Mouse (Mus musculus) mouse embryonic stem cell (cell line): ENCODE measurements around the gene Grn.

Source experiments
- in situ Hi-C, 2 experiments: fragments of 300-500 bp; cut with MboI; formaldehyde crosslinking; loops; 1 replicate in 1 of 2; 3 replicates in 1 of 2; pipeline ENCODE4 v1.14.3; 2019 to 2020; ENCODE audit warnings: low sequenced_read_pairs in 2 of 2, low pct_unique_long_range_greater_than_20kb in 1 of 2, mixed read lengths in 1 of 2; ENCODE audit not compliant: unreplicated experiment in 1 of 2

Grn gene

DNA sequence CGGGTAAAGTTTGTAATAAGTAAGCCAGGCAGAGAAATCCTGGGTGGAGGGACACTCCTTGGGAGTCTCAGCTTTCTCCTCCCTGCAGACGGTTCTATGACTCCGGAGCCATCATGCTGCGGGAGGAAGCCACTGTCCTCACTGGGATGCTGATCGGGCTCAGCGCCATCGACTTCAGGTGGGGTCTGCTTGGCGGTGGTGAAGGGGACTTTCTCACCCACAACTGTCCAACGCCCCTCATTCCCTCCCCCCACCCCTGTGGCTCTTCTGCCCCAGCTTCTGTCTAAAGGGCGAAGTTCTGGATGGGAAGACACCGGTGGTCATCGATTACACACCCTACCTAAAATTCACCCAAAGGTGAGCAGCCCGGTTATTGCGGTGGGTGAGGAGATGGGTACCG lies 31.0 kb upstream of the Grn start:
- in situ Hi-C loops, result no loop called here

DNA sequence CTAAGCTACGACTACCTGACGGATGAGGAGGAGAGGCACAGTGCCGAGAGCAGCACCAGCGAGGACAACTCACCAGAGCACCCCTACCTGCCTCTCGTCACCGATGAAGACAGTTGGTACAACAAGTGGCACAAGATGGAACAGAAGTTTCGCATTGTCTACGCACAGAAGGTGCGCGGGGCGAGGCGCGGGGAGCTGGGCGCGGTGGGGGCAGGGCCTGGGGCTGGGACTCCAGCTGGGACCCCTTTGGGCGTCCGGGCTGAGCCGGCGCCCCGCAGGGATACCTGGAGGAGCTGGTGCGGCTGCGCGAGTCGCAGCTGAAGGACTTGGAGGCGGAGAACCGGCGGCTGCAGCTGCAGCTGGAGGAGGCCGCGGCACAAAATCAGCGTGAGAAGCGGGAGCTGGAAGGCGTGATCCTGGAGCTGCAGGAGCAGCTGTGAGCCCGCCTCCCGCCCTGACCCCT lies 30.5 kb upstream of the Grn start:
- in situ Hi-C loops, result no loop called here

DNA sequence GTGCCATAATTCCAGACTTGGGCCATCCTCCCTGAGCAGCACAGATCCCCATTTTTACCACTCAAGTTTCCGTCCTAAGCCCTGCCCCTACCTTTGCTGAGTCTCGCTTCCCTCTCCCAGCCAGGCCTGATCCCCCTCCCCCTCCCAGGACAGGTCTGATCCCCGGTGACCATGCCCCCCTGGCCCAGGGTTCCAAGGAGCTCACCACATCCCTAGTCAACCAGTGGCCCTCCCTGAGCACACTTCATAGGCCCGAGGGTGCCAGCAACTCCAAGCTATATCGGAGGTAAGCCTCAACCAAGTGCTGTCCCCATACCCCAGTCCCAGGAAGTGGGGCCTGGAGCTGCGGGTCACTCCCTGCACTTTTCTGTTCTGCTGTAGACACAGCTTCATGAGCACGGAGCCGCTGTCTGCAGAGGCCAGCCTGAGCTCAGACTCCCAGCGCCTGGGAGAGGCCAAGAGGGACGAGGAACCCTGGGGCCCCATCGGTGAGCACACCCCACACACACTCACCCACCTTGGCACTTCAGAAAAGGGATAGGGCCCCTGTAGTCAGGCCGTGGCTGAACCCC lies 29.5 kb upstream of the Grn start:
- in situ Hi-C loops, result no loop called here

DNA sequence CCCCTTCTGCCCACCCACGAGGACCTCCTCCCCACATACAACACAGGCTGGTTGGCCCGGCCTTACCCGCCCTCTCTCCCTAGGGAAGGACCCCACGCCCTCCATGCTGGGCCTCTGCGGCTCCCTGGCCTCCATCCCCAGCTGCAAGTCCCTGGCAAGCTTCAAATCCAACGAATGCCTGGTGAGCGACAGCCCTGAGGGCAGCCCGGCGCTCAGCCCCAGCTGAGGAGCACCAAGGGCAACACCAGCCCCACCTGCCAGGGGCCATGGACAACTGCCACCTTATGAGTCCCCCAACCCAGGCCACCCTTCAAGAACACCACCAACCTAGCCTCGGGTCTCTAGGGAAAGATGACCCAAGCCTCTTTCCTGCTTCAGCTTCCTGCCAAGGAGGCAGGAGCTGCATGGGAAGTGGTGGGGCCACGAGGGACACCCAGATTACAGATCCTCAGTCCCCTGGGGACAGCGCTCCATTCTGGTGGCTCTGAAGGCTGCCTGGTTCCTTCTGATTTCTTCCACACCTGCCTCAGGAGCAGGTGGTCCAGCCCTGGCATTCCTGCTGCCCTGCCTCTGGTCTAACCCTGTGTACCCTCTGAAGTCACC lies 28.1 kb upstream of the Grn start:
- in situ Hi-C loops, result no loop called here

DNA sequence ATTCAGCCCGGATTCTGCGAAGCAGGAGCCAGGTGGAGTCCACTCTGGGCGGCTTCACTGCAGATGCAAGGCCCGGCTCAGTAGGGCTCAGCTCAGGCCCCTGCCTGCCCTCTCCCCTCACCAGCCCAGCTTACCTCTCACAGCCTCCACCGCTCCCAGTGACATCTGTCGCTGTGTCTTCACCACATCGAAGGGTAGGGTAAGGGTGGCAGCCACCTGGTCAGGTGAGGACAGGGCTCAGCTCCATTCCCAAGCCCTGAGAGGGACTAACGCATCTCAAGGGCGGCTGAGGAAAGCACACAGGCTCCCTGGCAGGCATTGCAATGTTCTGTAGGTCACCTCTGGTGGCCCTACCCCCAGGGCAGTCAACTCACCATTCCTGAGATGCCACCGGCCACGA lies 26.5 kb upstream of the Grn start:
- in situ Hi-C loops, result no loop called here

DNA sequence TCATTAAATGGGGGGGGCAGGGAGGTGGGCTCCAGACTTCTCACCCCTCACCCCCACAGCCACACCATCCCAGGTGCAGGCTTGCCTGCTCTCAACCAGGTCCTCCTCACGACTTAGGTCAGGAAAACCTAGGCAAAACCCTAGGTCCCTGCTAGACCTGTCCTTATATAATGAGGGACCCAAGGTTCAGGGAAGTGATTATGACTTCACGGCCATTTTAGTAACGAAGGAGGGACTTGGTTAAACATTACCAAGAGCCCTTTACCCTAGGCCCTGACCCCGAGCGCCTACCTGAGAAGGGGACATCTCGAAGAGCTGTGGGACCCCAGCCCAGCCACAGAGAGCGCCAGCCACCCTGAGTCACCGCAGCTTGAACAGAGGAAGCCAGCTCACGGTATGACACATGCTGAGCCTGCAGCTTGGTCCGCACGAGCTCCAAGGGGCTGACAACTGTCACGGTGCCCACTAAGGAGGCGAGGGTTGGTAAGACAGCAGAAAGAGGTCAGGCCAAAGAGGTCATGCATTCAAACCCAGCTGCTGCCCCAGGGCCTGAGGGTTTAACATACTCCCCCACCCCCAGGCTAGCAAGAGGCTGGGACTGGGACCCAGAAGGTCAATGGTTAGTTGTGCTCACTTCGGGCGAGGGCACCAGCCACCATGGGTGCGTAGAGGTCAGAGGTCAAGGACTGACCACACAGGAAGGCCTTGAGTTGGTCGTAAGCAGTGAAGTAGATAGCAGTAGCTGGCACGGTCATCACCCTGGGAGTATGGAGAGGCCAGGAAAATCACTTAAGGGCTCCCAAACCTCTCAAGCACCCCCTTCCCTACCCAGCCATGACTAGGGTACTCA lies 25.7 kb upstream of the Grn start:
- in situ Hi-C loops, result loop anchor here in 1 of 2 experiments (5.0 kb wide), 1 partner anchor 82 kb away; no protein-coding TSS in a partner anchor

DNA sequence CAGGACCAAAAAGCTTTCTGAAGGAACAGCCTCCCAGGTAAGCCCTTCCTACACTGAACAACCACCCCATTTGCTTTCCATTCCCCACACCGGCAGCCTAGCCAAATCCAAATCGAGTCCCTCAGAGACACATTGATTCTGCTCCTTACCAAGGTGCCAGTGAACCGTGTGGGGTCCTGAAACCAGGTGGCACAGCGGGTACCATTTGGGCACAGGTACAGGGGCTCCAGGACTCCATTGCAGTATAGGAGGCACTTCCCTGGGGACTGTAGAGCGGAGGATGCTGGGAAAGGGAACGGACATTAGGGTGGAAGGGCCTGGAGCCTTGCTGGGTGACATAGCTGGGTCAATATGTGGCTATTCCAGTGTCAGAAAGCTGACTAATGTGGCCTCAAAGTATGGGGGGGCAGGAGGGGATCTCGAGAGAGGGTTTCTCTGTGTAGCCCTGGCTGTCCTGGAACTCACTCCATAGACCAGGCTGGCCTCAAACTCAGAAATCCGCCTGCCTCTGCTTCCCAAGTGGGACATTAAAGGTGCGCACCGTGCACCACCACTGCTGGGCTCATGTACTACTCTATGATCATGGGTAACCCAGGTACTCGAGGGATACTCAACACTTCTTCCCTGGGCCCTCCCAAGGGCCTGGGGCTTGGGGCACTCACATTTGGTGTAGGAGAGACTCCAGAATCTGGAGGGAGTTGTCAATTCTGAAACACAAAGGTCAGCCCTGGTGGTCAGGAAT lies 24.4 kb upstream of the Grn start:
- in situ Hi-C loops, result loop anchor here in 1 of 2 experiments (5.0 kb wide), 1 partner anchor 83 kb away; no protein-coding TSS in a partner anchor

DNA sequence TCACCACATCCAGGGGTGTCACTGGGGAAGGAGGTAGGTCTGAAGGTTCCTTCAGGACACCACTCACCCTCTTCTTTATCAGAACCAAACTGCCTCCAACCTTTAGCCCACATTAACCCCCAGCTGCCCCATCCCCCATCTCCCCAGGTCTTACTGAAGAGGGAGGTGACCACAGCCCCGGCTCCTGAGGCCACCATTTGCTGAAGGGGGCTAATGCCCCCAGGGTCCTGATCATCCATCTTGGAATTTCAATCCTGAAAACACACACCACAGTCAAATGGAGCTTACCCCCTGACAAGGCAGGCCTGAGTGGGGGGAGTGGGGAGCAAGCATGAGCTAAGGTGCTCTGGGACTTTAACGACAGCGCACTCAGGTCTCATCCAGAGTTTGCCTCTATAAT lies 23.7 kb upstream of the Grn start:
- in situ Hi-C loops, result loop anchor here in 1 of 2 experiments (5.0 kb wide), 1 partner anchor 84 kb away; no protein-coding TSS in a partner anchor

DNA sequence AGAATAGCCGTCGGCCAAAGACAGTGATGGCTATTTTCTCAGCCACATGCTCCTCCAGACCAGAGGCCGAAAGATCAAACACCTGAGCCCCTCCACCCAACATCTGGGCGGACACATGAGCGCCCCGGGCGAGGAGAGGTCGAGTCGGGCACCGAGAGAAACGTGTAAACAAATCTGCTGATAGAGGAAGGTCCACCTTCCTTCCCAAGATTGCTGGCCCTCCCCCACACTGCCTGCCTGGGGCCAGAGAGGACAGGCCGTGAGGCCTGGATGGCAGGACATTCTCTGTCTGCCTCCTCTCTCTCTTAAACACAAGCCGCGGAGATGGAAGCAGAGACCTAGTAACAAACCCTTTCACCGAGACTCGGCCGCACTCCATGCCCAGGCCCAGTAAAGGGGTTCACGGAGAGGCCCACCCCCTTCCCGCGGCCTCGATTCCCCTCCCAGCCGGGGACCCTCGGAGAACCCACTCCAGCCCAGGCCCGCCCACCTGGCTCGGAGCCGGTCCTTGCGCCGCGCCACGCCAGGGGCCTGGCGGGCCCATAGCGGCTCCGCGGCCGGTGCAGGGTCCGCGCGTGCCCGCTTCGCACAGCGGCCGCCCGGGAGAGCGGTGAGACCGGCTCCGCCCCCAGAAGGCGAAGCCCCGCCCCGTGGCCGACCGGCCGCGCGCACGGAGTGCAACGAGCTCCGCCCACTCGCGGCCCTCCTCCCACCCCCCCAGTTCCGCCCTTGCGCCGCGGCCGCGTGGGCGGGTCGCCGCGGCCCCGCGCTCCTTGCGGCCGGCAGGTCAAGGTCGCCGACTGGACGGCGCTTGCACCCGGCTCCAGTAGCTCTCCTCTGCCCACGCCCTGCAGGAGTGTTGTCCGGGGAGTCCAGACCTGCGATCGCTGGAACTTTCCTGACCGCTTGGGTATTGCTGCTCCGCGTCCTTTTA lies 22.9 kb upstream of the Grn start:
- in situ Hi-C loops, result loop anchor here in 1 of 2 experiments (5.0 kb wide), 1 partner anchor 85 kb away; no protein-coding TSS in a partner anchor

DNA sequence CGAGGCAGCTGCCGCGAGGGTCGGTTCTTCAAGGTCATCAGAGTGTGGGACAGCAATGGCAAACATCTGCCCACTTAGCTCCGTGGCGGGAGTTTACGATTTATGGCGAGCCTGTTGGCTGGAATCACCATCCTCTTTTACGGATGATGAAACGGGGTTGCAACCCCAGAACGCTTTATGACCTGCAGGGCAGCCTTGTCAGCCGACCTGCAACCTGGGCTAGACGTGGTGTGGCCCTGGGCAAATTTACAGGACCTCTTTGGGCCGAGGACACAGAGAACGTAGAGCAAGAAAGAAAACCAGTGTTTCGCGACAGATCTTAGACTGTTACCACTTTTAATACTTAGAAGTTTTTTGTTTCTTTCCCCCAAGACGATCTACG lies 22.3 kb upstream of the Grn start, which contains the start of gene Slc25a39:
TSS of gene Slc25a39 (minus strand) at position 113 of the 382 bp plus-strand sequence.
- in situ Hi-C loops, result loop anchor here in 1 of 2 experiments (5.0 kb wide), 1 partner anchor 86 kb away; no protein-coding TSS in a partner anchor

DNA sequence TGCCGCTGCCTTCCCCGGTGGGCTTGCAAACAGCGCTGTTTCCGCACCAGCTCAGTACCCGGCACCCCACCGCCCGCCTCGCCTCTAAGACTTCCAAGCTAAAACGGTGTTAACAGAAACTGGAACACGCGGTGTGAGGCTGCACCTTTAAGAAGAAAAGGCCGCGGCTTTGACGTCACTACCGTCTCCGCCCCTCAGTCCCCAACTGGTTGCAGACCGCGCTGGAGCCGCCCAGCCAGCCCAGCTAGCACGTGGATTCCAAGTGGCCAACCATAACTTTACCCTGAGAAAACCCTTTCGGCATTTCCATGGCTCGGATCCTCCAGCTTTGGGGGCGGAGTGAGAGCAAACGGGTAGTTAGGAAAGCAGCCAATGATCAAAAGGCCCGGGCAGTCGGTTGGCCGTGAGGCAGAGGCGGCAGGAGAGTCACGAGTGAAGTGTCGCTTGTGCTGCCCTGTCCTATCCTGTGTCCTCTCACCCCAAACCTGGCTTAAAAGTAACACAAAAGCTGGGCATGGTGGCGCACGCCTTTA lies 21.7 kb upstream of the Grn start:
- in situ Hi-C loops, result loop anchor here in 1 of 2 experiments (5.0 kb wide), 1 partner anchor 86 kb away; no protein-coding TSS in a partner anchor

DNA sequence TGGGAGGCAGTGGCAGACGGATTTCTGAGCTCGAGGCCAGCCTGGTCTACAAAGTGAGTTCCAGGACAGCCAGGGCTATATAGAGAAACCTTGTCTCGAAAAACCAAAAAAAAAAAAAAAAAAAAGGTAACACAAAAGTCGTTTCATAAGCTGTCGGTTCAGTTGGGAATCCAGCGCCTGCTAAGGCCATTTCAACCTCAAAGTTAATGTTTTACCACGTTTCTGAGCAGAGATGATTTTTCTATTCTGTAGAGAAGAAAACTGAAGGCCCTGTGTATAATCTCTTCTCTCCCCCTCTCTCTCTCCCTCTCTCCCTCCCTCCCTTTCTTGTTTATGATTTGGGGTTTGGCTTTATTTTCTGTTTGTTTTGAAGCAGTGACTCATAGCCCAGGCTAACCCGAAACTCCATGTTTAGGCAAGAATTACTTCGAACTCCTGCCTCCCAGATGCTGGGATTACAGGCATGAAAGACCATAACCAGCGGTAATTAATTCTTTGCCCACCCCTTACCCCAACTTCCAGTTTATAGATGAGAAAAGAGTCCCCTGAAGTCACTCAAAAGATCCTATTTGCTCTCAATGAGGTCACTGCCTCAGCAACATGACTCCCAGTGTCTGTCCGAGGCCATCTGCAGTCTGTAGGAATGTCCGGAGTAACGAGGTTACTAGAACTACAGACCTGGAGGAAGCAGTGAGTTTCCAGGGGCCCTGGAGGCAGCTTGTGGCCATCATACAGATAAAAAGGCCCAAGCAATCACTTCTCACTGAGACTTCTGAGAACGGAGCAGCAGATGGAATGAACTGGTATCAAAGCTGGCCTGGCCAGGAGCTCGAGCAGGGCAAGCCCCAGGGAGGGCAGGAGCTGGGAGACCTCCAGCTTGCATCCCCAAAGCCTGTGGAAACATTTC lies 21.0 kb upstream of the Grn start:
- in situ Hi-C loops, result loop anchor here in 1 of 2 experiments (5.0 kb wide), 1 partner anchor 87 kb away; no protein-coding TSS in a partner anchor

DNA sequence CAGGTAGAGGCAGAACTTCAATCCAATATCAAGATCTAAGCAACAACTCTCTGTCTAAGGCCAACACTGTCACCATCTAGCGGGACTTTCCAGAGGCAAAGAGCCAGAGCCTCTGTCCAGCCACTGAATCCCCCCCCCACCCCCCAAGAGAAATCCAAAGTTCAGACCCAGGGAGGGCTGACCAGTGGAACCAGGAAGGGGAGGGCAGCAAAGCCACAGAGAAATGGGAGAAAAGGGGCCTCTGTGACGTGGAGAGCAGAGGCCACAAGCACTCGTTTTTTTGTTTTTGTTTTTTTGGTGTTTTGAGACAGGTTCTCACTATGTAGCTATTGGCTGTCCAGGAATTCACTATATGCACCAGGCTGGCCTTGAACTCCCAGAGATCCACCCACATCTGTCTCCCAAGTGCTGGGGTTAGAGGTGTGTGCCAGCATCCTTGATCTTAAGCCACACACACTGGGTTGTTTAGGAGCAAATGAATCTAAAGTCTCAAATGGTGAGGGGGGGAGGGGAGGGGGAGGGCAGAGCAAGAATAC lies 20.3 kb upstream of the Grn start:
- in situ Hi-C loops, result loop anchor here (5.0 kb wide), 3 partner anchors 88 to 118 kb away; no protein-coding TSS in a partner anchor

DNA sequence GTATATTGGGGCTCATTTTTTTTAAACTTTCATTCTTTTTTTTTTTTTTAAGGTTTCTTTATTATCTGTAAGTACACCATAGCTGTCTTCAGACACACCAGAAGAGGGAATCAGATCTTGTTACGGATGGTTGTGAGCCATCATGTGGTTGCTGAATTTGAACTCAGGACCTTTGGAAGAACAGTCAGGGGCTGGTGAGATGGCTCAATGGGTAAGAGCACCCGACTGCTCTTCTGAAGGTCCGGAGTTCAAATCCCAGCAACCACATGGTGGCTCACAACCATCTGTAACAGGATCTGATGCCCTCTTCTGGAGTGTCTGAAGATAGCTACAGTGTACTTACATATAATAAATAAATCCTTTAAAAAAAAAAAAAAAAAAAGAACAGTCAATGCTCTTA lies 19.8 kb upstream of the Grn start:
- in situ Hi-C loops, result loop anchor here (5.0 kb wide), 2 partner anchors 108 to 118 kb away; no protein-coding TSS in a partner anchor

DNA sequence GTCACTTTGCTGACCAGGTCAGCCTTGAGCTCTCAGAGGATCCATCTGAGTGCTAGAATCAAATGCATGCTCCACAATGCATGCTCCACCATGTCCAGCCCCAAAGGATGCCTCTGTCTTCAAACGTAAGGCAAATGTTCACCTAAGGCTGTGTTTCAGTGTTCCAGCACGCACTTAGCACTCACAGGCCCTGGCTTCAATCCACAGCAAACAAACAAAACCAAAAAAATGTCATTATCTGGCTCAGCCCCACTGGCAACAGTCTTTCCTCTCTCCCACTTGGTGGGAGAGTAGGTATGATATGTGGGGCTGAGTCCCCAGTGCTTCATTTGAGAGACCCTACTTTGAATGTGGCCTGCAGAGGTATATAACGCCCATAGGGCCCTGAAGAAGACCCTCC lies 19.1 kb upstream of the Grn start:
- in situ Hi-C loops, result loop anchor here (5.0 kb wide), 2 partner anchors 109 to 119 kb away; no protein-coding TSS in a partner anchor

DNA sequence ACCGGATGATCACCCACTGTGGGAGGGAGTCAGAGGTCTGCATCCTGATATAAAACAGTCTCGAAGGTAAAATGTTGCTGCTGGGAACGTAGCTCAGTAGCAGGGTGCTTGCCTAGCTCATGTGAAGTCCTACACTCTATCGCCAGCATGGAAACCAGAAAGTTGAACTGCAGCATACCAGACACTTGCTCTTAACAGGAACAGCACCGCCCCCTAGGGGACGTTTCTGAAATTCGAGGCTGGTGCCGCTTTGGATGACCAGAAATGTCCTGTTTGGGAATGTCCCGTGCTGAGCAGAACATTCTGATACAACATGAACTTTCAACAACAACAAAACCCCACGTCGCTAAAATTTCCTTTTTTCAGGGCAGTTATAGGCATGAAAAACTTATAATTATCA lies 18.4 kb upstream of the Grn start:
- in situ Hi-C loops, result loop anchor here (5.0 kb wide), 2 partner anchors 109 to 119 kb away; no protein-coding TSS in a partner anchor
